Mouse (Mus musculus) liver, embryonic 15.5 days (tissue): ENCODE measurements around the gene Cdhr4. TPM values are rescaled to one million over a fixed set of nuclear protein-coding genes. Genes with fewer than 3 reads are reported as not detected.

ENCODE experiments used
- ATAC-seq: fragments of 200-750 bp; cut with Nextera tagmentation; 2 replicates; pipeline ENCODE4 v1.8.0; 2017; ENCODE audit warnings: moderate number of reproducible peaks, mild to moderate bottlenecking, moderate library complexity; ENCODE audit not compliant: insufficient read depth
- H3K27ac ChIP-seq: fragments of 300-500 bp; sonication (generic); replicated peaks from 2 replicates; pipeline ENCODE4 v1.5.1; 2015; ENCODE audit warnings: mild to moderate bottlenecking, inconsistent platforms
- H3K27me3 ChIP-seq: fragments of 300-500 bp; sonication (generic); 2 replicates; pipeline ENCODE4 v1.6.1; 2015; ENCODE audit warnings: mild to moderate bottlenecking, inconsistent platforms
- H3K36me3 ChIP-seq: fragments of 300-500 bp; sonication (generic); replicated peaks from 2 replicates; pipeline ENCODE4 v1.6.1; 2015; ENCODE audit warnings: moderate library complexity, mild to moderate bottlenecking, inconsistent platforms
- H3K4me1 ChIP-seq: fragments of 300-500 bp; sonication (generic); replicated peaks from 2 replicates; pipeline ENCODE4 v1.6.1; 2015; ENCODE audit warnings: inconsistent platforms
- H3K4me2 ChIP-seq: fragments of 300-500 bp; sonication (generic); 2 replicates; pipeline ENCODE4 v1.6.1; 2015; ENCODE audit warnings: moderate library complexity, mild to moderate bottlenecking, inconsistent platforms
- H3K4me3 ChIP-seq: fragments of 300-500 bp; sonication (generic); replicated peaks from 2 replicates; pipeline ENCODE4 v1.5.1; 2015; ENCODE audit warnings: mild to moderate bottlenecking, inconsistent platforms
- H3K9ac ChIP-seq: fragments of 300-500 bp; sonication (generic); 2 replicates; pipeline ENCODE4 v1.6.1; 2015; ENCODE audit warnings: moderate library complexity, mild to moderate bottlenecking, inconsistent platforms
- H3K9me3 ChIP-seq: fragments of 300-500 bp; sonication (generic); replicated peaks from 2 replicates; pipeline ENCODE4 v1.6.1; 2016; ENCODE audit warnings: inconsistent platforms
- WGBS: fragments of 180-500 bp; shearing (Covaris S2); methylation state at CpG from one replicate; pipeline ENCODE4 v1.1.7; 2015; ENCODE audit warnings: mixed read lengths; ENCODE audit not compliant: insufficient replicate concordance; 5-methylcytosine and 5-hydroxymethylcytosine counted together
- polyA plus RNA-seq: library from polyadenylated mRNA; unstranded; fragments of >200 nt; fragmentation: Nextera tagmentation; extraction: Ambion mirVana; gene quantifications from 2 replicates; pipeline ENCODE4 v1.2.1, GENCODE M21; 2015

Cdhr4 gene
- polyA plus RNA-seq, 1 experiment from 2014 or later: 1.1 TPM

DNA sequence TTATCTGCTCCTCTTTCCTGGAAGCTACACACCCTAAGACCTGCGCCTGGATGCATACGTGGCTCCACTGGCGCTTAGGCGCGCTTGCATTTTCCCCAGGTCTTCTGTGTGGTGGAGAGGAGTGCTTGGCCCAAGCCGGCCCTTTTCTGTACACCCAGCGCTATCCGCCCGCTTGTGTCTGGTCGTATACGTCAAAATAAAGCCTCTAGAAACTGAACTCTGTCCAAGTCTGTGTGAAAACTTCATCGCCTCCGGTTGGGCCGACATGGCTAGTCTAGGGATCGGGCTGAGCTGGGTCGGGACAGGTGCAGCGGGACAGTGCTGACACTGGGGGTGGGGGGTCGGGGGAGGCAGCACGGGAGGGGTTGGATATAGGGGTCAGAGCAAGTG, 56.3 kb downstream of the Cdhr4 start:
- peak; percentile 4 for ATAC-seq

DNA sequence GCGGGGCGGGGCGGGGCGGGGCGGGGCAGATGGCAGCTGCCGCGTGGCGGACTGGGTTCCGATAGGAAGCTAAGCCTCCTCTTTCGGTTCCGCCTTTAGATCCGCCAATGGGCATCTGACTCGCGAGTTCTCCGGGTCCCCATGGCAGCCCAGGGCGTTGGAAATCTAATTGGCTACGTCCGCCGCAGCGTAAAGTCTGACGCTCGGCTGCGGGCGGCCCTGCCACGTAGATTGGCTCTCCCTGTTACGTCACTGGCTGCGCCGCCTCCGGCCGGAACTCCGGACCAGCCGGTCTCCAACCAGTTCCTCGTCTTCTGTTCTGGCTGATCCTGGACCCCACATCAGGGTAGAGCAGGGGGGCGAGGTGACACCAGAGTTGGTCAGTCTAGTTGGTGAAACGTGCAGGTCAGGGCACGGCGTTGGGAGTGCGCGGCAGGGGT, 56.7 kb downstream of the Cdhr4 start, which contains the start of gene Gmppb:
Gene Gmppb, plus strand, starts transcription at position 227 of the 440 bp plus-strand sequence.
- Histone ChIP-seq H3K4me1 (peaks cover 71% of the 10 kb centered on the region), H3K4me2 (peak within 1 kb of the TSS; percentile 94), H3K4me3 (peak within 1 kb of the TSS; percentile 74), H3K36me3 (peaks cover 78% of the 10 kb centered on the region), H3K9ac (peak within 1 kb of the TSS; percentile 70), H3K27me3 (no peaks in the 10 kb centered on the region), H3K27ac (peak within 1 kb of the TSS; percentile 90), H3K9me3 (no peaks in the 10 kb centered on the region)
- WGBS: under 1% methylated on average over 39 of the region's 39 CpGs
- ATAC-seq: peak; percentile 93

More for the DNA sequence above, 56.3 kb downstream of the Cdhr4 start:
- under 1% methylated on average over 19 of the region's 19 CpGs for WGBS
- Histone ChIP-seq H3K4me1 (peaks cover 66% of the 10 kb centered on the region), H3K27me3 (no peaks in the 10 kb centered on the region), H3K9ac (peak overlapping the region; percentile 56), H3K9me3 (no peaks in the 10 kb centered on the region), H3K36me3 (peaks cover 78% of the 10 kb centered on the region), H3K4me2 (peak overlapping the region; percentile 94), H3K27ac (peak overlapping the region; percentile 90), H3K4me3 (peak overlapping the region; percentile 74)

Other genes with a start within 250 kb of the Cdhr4 start
- 63.8 and 72.0 TPM in 2 replicates for gene Rbm5, start 221.5 kb upstream of the Cdhr4 start, polyA plus RNA-seq
- gene Rbm6, start 119.3 kb upstream of the Cdhr4 start, polyA plus RNA-seq: 26.1 and 27.7 TPM in 2 replicates
- gene Mon1a, start 104.3 kb upstream of the Cdhr4 start, polyA plus RNA-seq: 3.9 and 5.0 TPM in 2 replicates
- 0.85 and 1.4 TPM in 2 replicates for gene Mst1r, start 85.6 kb upstream of the Cdhr4 start, polyA plus RNA-seq
- gene Actl11, start 64.0 kb upstream of the Cdhr4 start, polyA plus RNA-seq: not detected in 2 replicates
- gene Camkv, start 56.8 kb upstream of the Cdhr4 start, polyA plus RNA-seq: 0.08 and 0.09 TPM in 2 replicates
- gene Traip, start 42.4 kb upstream of the Cdhr4 start, polyA plus RNA-seq: 12.6 and 14.6 TPM in 2 replicates
- gene Uba7, start 17.0 kb upstream of the Cdhr4 start, polyA plus RNA-seq: 55.7 and 60.1 TPM in 2 replicates
- gene Gm20661, start 9.4 kb upstream of the Cdhr4 start, polyA plus RNA-seq: 0.54 and 0.66 TPM in 2 replicates
- 50.5 and 50.8 TPM in 2 replicates for gene Inka1, start 6.6 kb upstream of the Cdhr4 start, polyA plus RNA-seq
- gene Gm20662, start 3.9 kb downstream of the Cdhr4 start, polyA plus RNA-seq: not detected in 2 replicates
- 35.3 and 45.1 TPM in 2 replicates for gene Ip6k1, start 10.0 kb downstream of the Cdhr4 start, polyA plus RNA-seq
- 15.3 and 16.3 TPM in 2 replicates for gene Gmppb, start 56.7 kb downstream of the Cdhr4 start, polyA plus RNA-seq
- 1.5 and 1.8 TPM in 2 replicates for gene Amigo3, start 60.7 kb downstream of the Cdhr4 start, polyA plus RNA-seq
- gene Mst1, start 87.9 kb downstream of the Cdhr4 start, polyA plus RNA-seq: 41.1 and 51.2 TPM in 2 replicates
- 100 and 123 TPM in 2 replicates for gene Rnf123, start 90.8 kb downstream of the Cdhr4 start, polyA plus RNA-seq
- 194 and 242 TPM in 2 replicates for gene Apeh, start 102.1 kb downstream of the Cdhr4 start, polyA plus RNA-seq
- 1.4 TPM in 2 replicates for gene Bsn, start 197.9 kb downstream of the Cdhr4 start, polyA plus RNA-seq